Mouse (Mus musculus): ENCODE measurements at regions not wholly inside any gene's neighbourhood (a gene's known extent, or its start where the extent isn't known, plus 50 kb on each side); places are given as distances from the start of the nearest gene placed in this dataset.

- Histone ChIP-seq H3K36me3 (ENCODE audit: control insufficient read depth, insufficient read depth, low read length) (no peaks in the 10 kb centered on the region), H3K4me1 (ENCODE audit: control insufficient read depth, insufficient read depth, low read length) (no peaks in the 10 kb centered on the region), H3K27ac (replicated peaks; ENCODE audit: low read depth, low read length) (no peak overlapping the region), H3K4me3 (ENCODE audit: low read depth, low read length) (no peak overlapping the region), H3K9me3 (ENCODE audit: control insufficient read depth, low read length) (no peaks in the 10 kb centered on the region), H3K27me3 (ENCODE audit: control insufficient read depth, insufficient read depth, low read length) (no peaks in the 10 kb centered on the region), H3K9ac (ENCODE audit: low read length) (no peak overlapping the region), H3K4me2 (ENCODE audit: low read depth, severe bottlenecking) (no peak overlapping the region)
- DNase-seq (ENCODE audit: low spot score) = no peak
- WGBS = 82% methylated on average over 1 of the region's 1 CpGs
- no peak for ATAC-seq (ENCODE audit: insufficient number of reproducible peaks, low FRiP score, low TSS enrichment, low read depth)
These were observed 175.9 kb downstream of the Rad51ap2 start for GRCm38 (mm10) chr12:11631790-11632189.

GRCm38 (mm10) chr12:11673281-11673680, 217.4 kb downstream of the Rad51ap2 start:
- DNase-seq (ENCODE audit: low spot score) (no peak), ATAC-seq (ENCODE audit: insufficient number of reproducible peaks, low FRiP score, low TSS enrichment, low read depth) (no peak)
- Histone ChIP-seq H3K27me3 (ENCODE audit: control insufficient read depth, insufficient read depth, low read length) (no peaks in the 10 kb centered on the region), H3K4me3 (ENCODE audit: low read depth, low read length) (no peak overlapping the region), H3K4me1 (ENCODE audit: control insufficient read depth, insufficient read depth, low read length) (no peaks in the 10 kb centered on the region), H3K9me3 (ENCODE audit: control insufficient read depth, low read length) (no peaks in the 10 kb centered on the region), H3K27ac (replicated peaks; ENCODE audit: low read depth, low read length) (no peak overlapping the region), H3K36me3 (ENCODE audit: control insufficient read depth, insufficient read depth, low read length) (no peaks in the 10 kb centered on the region), H3K4me2 (ENCODE audit: low read depth, severe bottlenecking) (no peak overlapping the region), H3K9ac (ENCODE audit: low read length) (no peak overlapping the region)
- 82% methylated on average over 3 of the region's 3 CpGs for WGBS

GRCm38 (mm10) chr12:11694797-11695196, 238.9 kb downstream of the Rad51ap2 start:
- no peak for ATAC-seq (ENCODE audit: insufficient number of reproducible peaks, low FRiP score, low TSS enrichment, low read depth)
- no peaks in the 10 kb centered on the region for H3K9me3 ChIP-seq (ENCODE audit: control insufficient read depth, low read length)
- DNase-seq (ENCODE audit: low spot score) = no peak
- no peak overlapping the region for H3K4me3 ChIP-seq (ENCODE audit: low read depth, low read length)
- no peak overlapping the region for H3K9ac ChIP-seq (ENCODE audit: low read length)
- H3K4me1 ChIP-seq (ENCODE audit: control insufficient read depth, insufficient read depth, low read length) = no peaks in the 10 kb centered on the region
- H3K27me3 ChIP-seq (ENCODE audit: control insufficient read depth, insufficient read depth, low read length) = no peaks in the 10 kb centered on the region
- no peaks in the 10 kb centered on the region for H3K36me3 ChIP-seq (ENCODE audit: control insufficient read depth, insufficient read depth, low read length)
- H3K4me2 ChIP-seq (ENCODE audit: low read depth, severe bottlenecking) = no peak overlapping the region
- 88% methylated on average over 3 of the region's 3 CpGs for WGBS
- no peak overlapping the region for H3K27ac ChIP-seq (replicated peaks; ENCODE audit: low read depth, low read length)

GRCm38 (mm10) chr12:11708879-11709602, 253.2 kb downstream of the Rad51ap2 start:
- peak; percentile 21 for DNase-seq (ENCODE audit: low spot score)
- ATAC-seq (ENCODE audit: insufficient number of reproducible peaks, low FRiP score, low TSS enrichment, low read depth) = no peak
- no peaks in the 10 kb centered on the region for H3K36me3 ChIP-seq (ENCODE audit: control insufficient read depth, insufficient read depth, low read length)
- H3K4me2 ChIP-seq (ENCODE audit: low read depth, severe bottlenecking) = no peak overlapping the region
- no peak overlapping the region for H3K4me3 ChIP-seq (ENCODE audit: low read depth, low read length)
- WGBS = 47% methylated on average over 2 of the region's 2 CpGs
- H3K9me3 ChIP-seq (ENCODE audit: control insufficient read depth, low read length) = no peaks in the 10 kb centered on the region
- no peak overlapping the region for H3K27ac ChIP-seq (replicated peaks; ENCODE audit: low read depth, low read length)
- no peaks in the 10 kb centered on the region for H3K4me1 ChIP-seq (ENCODE audit: control insufficient read depth, insufficient read depth, low read length)
- H3K9ac ChIP-seq (ENCODE audit: low read length) = no peak overlapping the region
- no peaks in the 10 kb centered on the region for H3K27me3 ChIP-seq (ENCODE audit: control insufficient read depth, insufficient read depth, low read length)

- H3K4me2 ChIP-seq (ENCODE audit: low read depth, severe bottlenecking) = no peak overlapping the region
- no peaks in the 10 kb centered on the region for H3K4me1 ChIP-seq (ENCODE audit: control insufficient read depth, insufficient read depth, low read length)
- H3K27me3 ChIP-seq (ENCODE audit: control insufficient read depth, insufficient read depth, low read length) = no peaks in the 10 kb centered on the region
- DNase-seq (ENCODE audit: low spot score) (no peak), ATAC-seq (ENCODE audit: insufficient number of reproducible peaks, low FRiP score, low TSS enrichment, low read depth) (no peak)
- WGBS = 62% methylated on average over 4 of the region's 4 CpGs
- H3K9ac ChIP-seq (ENCODE audit: low read length) = no peak overlapping the region
- H3K9me3 ChIP-seq (ENCODE audit: control insufficient read depth, low read length) = no peaks in the 10 kb centered on the region
- H3K27ac ChIP-seq (replicated peaks; ENCODE audit: low read depth, low read length) = no peak overlapping the region
- H3K36me3 ChIP-seq (ENCODE audit: control insufficient read depth, insufficient read depth, low read length) = no peaks in the 10 kb centered on the region
- no peak overlapping the region for H3K4me3 ChIP-seq (ENCODE audit: low read depth, low read length)
These were observed 261.8 kb downstream of the Rad51ap2 start for GRCm38 (mm10) chr12:11717633-11718032.

- DNase-seq (ENCODE audit: low spot score) = no peak
- H3K4me1 ChIP-seq (ENCODE audit: control insufficient read depth, insufficient read depth, low read length) = no peaks in the 10 kb centered on the region
- H3K36me3 ChIP-seq (ENCODE audit: control insufficient read depth, insufficient read depth, low read length) = no peaks in the 10 kb centered on the region
- H3K4me3 ChIP-seq (ENCODE audit: low read depth, low read length) = no peak overlapping the region
- ATAC-seq (ENCODE audit: insufficient number of reproducible peaks, low FRiP score, low TSS enrichment, low read depth) = no peak
- no peaks in the 10 kb centered on the region for H3K9me3 ChIP-seq (ENCODE audit: control insufficient read depth, low read length)
- H3K4me2 ChIP-seq (ENCODE audit: low read depth, severe bottlenecking) = no peak overlapping the region
- WGBS = 85% methylated on average over 2 of the region's 2 CpGs
- no peaks in the 10 kb centered on the region for H3K27me3 ChIP-seq (ENCODE audit: control insufficient read depth, insufficient read depth, low read length)
- H3K9ac ChIP-seq (ENCODE audit: low read length) = no peak overlapping the region
- H3K27ac ChIP-seq (replicated peaks; ENCODE audit: low read depth, low read length) = no peak overlapping the region
These were observed 295.6 kb downstream of the Rad51ap2 start for GRCm38 (mm10) chr12:11751471-11751870.

- H3K36me3 ChIP-seq (ENCODE audit: control insufficient read depth, insufficient read depth, low read length) = no peaks in the 10 kb centered on the region
- H3K4me3 ChIP-seq (ENCODE audit: low read depth, low read length) = no peak overlapping the region
- no peaks in the 10 kb centered on the region for H3K4me1 ChIP-seq (ENCODE audit: control insufficient read depth, insufficient read depth, low read length)
- no peak overlapping the region for H3K27ac ChIP-seq (replicated peaks; ENCODE audit: low read depth, low read length)
- no peak for DNase-seq (ENCODE audit: low spot score)
- H3K4me2 ChIP-seq (ENCODE audit: low read depth, severe bottlenecking) = no peak overlapping the region
- ATAC-seq (ENCODE audit: insufficient number of reproducible peaks, low FRiP score, low TSS enrichment, low read depth) = no peak
- H3K27me3 ChIP-seq (ENCODE audit: control insufficient read depth, insufficient read depth, low read length) = no peaks in the 10 kb centered on the region
- H3K9me3 ChIP-seq (ENCODE audit: control insufficient read depth, low read length) = no peaks in the 10 kb centered on the region
- no peak overlapping the region for H3K9ac ChIP-seq (ENCODE audit: low read length)
These were observed 298.5 kb downstream of the Rad51ap2 start for GRCm38 (mm10) chr12:11754184-11754907.

GRCm38 (mm10) chr12:11802326-11802725, 346.4 kb downstream of the Rad51ap2 start:
- WGBS = 85% methylated on average over 2 of the region's 2 CpGs
- DNase-seq (ENCODE audit: low spot score) (no peak), ATAC-seq (ENCODE audit: insufficient number of reproducible peaks, low FRiP score, low TSS enrichment, low read depth) (no peak)
- H3K27ac ChIP-seq (replicated peaks; ENCODE audit: low read depth, low read length) = no peak overlapping the region
- H3K36me3 ChIP-seq (ENCODE audit: control insufficient read depth, insufficient read depth, low read length) = no peaks in the 10 kb centered on the region
- H3K9me3 ChIP-seq (ENCODE audit: control insufficient read depth, low read length) = no peaks in the 10 kb centered on the region
- no peaks in the 10 kb centered on the region for H3K4me1 ChIP-seq (ENCODE audit: control insufficient read depth, insufficient read depth, low read length)
- no peak overlapping the region for H3K4me3 ChIP-seq (ENCODE audit: low read depth, low read length)
- H3K4me2 ChIP-seq (ENCODE audit: low read depth, severe bottlenecking) = no peak overlapping the region
- H3K27me3 ChIP-seq (ENCODE audit: control insufficient read depth, insufficient read depth, low read length) = no peaks in the 10 kb centered on the region
- no peak overlapping the region for H3K9ac ChIP-seq (ENCODE audit: low read length)
